Mouse (Mus musculus) naive thymus-derived CD4-positive, alpha-beta T cell, adult 5 months (primary cell): ENCODE measurements around the gene Btnl1. TPM values are rescaled to one million over a fixed set of nuclear protein-coding genes. Genes with fewer than 3 reads are reported as not detected.

Experiments used
- polyA plus RNA-seq: library from polyadenylated mRNA; unstranded; fragments of 100-300 nt; shearing (Covaris generic); gene quantifications from one replicate; pipeline ENCODE4 v1.2.1, GENCODE M21; 2017

Btnl1 gene
- not detected for polyA plus RNA-seq

DNA sequence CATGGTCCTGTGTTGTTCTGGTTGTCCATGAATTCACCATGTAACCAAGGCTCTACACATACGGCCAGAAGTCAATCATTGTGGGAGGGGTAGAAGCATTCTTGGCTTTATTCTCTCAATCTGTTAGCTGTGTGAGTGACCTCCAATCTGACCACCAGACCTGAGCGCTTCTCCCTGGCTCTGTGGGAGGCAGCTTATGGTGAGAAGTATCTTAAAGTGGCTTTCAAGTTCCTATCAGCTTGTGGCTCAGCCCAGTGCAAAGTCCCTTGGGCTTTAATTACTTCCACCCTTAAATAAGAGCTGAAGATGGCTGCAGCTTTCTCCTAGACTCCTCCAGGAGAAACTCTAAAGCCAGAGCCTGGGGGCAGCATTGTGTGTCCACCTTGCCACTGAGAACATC, at the start of gene Btnl1:
TSS of gene Btnl1 (plus strand) at position 286 of the 400 bp plus-strand sequence.

DNA sequence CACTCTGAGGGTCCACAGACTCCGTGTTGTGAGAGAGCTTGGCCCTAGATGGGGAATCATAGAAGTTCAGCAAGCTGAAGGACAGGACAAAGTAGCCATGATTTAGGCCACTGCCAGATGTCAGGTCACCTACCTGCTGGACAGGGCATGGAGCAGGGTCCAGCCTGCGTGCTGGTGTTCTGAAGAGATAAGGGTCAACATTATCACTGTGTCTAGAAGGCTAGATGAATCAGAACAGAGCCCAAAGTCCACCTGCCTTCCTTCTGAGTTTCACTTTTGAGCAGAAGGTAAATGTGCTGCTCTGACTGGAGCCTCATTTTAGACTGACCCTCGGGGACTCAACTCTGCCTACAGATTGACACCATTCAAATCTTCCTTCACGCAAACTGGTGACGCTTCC, 22.4 kb upstream of the Btnl1 start, which contains the start of gene Btnl2:
TSS of gene Btnl2 (plus strand) at position 284 of the 400 bp plus-strand sequence.

DNA sequence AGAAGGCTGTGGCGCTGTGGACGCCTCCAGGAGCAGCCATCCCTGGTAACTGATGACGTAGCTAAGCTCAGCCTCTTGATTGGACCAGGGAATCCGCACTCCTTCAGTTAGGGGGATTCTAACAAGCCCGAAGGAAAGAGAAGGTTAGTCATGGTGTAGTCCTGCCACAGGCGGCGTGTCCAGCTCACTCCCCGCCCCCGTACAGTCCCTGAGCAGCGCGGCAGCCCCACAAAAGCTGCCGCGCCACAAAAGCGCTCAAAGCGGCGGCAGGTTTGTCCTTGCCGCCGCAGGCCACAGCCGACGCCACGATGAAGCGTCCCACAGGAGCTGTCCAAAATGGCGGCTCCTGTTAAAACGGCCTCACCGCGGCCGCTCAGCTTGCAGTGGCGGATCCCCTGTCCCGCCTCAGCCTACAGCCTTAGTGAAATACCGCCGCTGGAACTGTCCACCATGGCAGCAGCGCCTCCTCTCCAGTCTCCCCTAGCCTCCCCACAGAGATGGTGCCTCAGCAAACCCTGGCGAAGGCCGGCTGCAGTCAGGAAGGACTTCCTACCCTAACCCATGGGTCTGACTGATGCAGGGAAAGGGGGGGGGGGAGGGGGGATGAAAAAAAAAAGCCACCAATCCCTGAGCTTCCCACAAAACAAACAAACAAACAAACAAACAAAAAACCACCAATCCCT, 21.9 kb downstream of the Btnl1 start, which contains the start of gene BC051142:
TSS of gene BC051142 (plus strand) at position 110 of the 683 bp plus-strand sequence.

Other genes starting within 250 kb of the Btnl1 start
- 0.63 TPM for gene H2-DMb2, start 233.8 kb upstream of the Btnl1 start, polyA plus RNA-seq
- gene H2-DMb1, start 224.1 kb upstream of the Btnl1 start, polyA plus RNA-seq = 0.27 TPM
- 226 TPM for gene Tap1, start 189.6 kb upstream of the Btnl1 start, polyA plus RNA-seq
- 228 TPM for gene Psmb9, start 189.4 kb upstream of the Btnl1 start, polyA plus RNA-seq
- 425 TPM for gene Psmb8, start 179.4 kb upstream of the Btnl1 start, polyA plus RNA-seq
- gene Tap2, start 173.6 kb upstream of the Btnl1 start, polyA plus RNA-seq = 231 TPM
- 102 TPM for gene H2-Ob, start 138.2 kb upstream of the Btnl1 start, polyA plus RNA-seq
- gene H2-Ab1, start 119.4 kb upstream of the Btnl1 start, polyA plus RNA-seq = 0.95 TPM
- gene H2-Aa, start 89.3 kb upstream of the Btnl1 start, polyA plus RNA-seq = 0.58 TPM
- gene H2-Eb1, start 71.3 kb upstream of the Btnl1 start, polyA plus RNA-seq = 0.21 TPM
- not detected for gene H2-Eb2, start 51.5 kb upstream of the Btnl1 start, polyA plus RNA-seq
- 0.85 TPM for gene Btnl2, start 22.3 kb upstream of the Btnl1 start, polyA plus RNA-seq
- not detected for gene BC051142, start 21.7 kb downstream of the Btnl1 start, polyA plus RNA-seq
- not detected for gene Btnl4, start 100.2 kb downstream of the Btnl1 start, polyA plus RNA-seq
- gene Btnl6, start 140.2 kb downstream of the Btnl1 start, polyA plus RNA-seq = not detected
- 0.12 TPM for gene Notch4, start 187.1 kb downstream of the Btnl1 start, polyA plus RNA-seq
- 267 TPM for gene Gpsm3, start 212.7 kb downstream of the Btnl1 start, polyA plus RNA-seq
- 12.2 TPM for gene Pbx2, start 214.1 kb downstream of the Btnl1 start, polyA plus RNA-seq
- gene Ager, start 220.7 kb downstream of the Btnl1 start, polyA plus RNA-seq = 1.7 TPM
- 56.4 TPM for gene Rnf5, start 226.6 kb downstream of the Btnl1 start, polyA plus RNA-seq
- gene Agpat1, start 227.1 kb downstream of the Btnl1 start, polyA plus RNA-seq = 16.8 TPM
- gene Egfl8, start 238.8 kb downstream of the Btnl1 start, polyA plus RNA-seq = 3.1 TPM